Mouse (Mus musculus): ENCODE results near the gene Dcaf12l2. TPM values are rescaled to one million over a fixed set of nuclear protein-coding genes. Genes with fewer than 3 reads are reported as not detected.

The Dcaf12l2 gene
- not detected for total RNA-seq (2023)

GRCm38 (mm10) chrX:44367646-44368521 lies at the start of gene Dcaf12l2:
Gene Dcaf12l2 (minus strand): TSS chrX:44368342.

